Mouse (Mus musculus) embryo, embryonic 10 days (tissue): ENCODE data around the gene Pkn1.

Experiments
- DNase-seq: peaks from one replicate; pipeline ENCODE4 v3.0.0-alpha.2; 2015; ENCODE audit warnings: low spot score

Gene Pkn1

GRCm38 (mm10) chr8:83652744-83653661, 46.0 kb downstream of the Pkn1 start:
- peak; percentile 22 for DNase-seq

GRCm38 (mm10) chr8:83652030-83652743, 46.8 kb downstream of the Pkn1 start, which contains the start of gene Gipc1:
TSS of gene Gipc1 (plus strand) at chr8:83652677.
- peak; percentile 98 for DNase-seq

GRCm38 (mm10) chr8:83649699-83650098, 49.3 kb downstream of the Pkn1 start:
- DNase-seq: no peak

GRCm38 (mm10) chr8:83648031-83648430, 50.9 kb downstream of the Pkn1 start:
- no peak for DNase-seq

GRCm38 (mm10) chr8:83647511-83647910, 51.5 kb downstream of the Pkn1 start:
- no peak for DNase-seq

- no peak for DNase-seq
Observed at GRCm38 (mm10) chr8:83639649-83640048, 59.3 kb downstream of the Pkn1 start.

GRCm38 (mm10) chr8:83638856-83639255, 60.1 kb downstream of the Pkn1 start:
- no peak for DNase-seq

GRCm38 (mm10) chr8:83632083-83632707, 66.8 kb downstream of the Pkn1 start:
- no peak for DNase-seq

GRCm38 (mm10) chr8:83625676-83626299, 73.2 kb downstream of the Pkn1 start:
- no peak for DNase-seq

GRCm38 (mm10) chr8:83624739-83625138, 74.2 kb downstream of the Pkn1 start:
- peak; percentile 63 for DNase-seq

GRCm38 (mm10) chr8:83623549-83623948, 75.4 kb downstream of the Pkn1 start:
- DNase-seq: no peak

GRCm38 (mm10) chr8:83622389-83622989, 76.5 kb downstream of the Pkn1 start:
- DNase-seq: peak; percentile 91

GRCm38 (mm10) chr8:83621691-83622388, 77.1 kb downstream of the Pkn1 start:
- DNase-seq: no peak

GRCm38 (mm10) chr8:83619568-83620285, 79.3 kb downstream of the Pkn1 start:
- no peak for DNase-seq

- no peak for DNase-seq
Observed at GRCm38 (mm10) chr8:83618566-83618965, 80.4 kb downstream of the Pkn1 start.

GRCm38 (mm10) chr8:83617111-83617510, 81.9 kb downstream of the Pkn1 start:
- no peak for DNase-seq

- DNase-seq: no peak
Observed at GRCm38 (mm10) chr8:83616625-83617024, 82.4 kb downstream of the Pkn1 start.
